Mouse (Mus musculus) G1E (cell line): ENCODE data around the gene Rhob. TPM values are rescaled to one million over a fixed set of nuclear protein-coding genes. Genes with fewer than 3 reads are reported as not detected.

Source experiments
- ATAC-seq: 2 replicates; pipeline ENCODE4 v1.8.0; 2016; ENCODE audit warnings: mild to moderate bottlenecking; ENCODE audit not compliant: insufficient number of reproducible peaks, poor library complexity, low FRiP score, severe bottlenecking; ENCODE audit errors: extremely low read depth
- DNase-seq: peaks from one replicate; pipeline ENCODE4 v3.0.0; 2012; ENCODE audit warnings: low spot score
- H3K27me3 ChIP-seq: 2 replicates; pipeline ENCODE4 v1.6.1; 2012; ENCODE audit warnings: mild to moderate bottlenecking, low read length, inconsistent platforms; ENCODE audit not compliant: insufficient read depth
- H3K36me3 ChIP-seq: replicated peaks from 2 replicates; pipeline ENCODE3; 2012; ENCODE audit warnings: mild to moderate bottlenecking, inconsistent platforms
- H3K4me1 ChIP-seq: 2 replicates; pipeline ENCODE4 v1.6.1; 2012; ENCODE audit warnings: low read depth, low read length, inconsistent platforms, mixed read lengths; ENCODE audit not compliant: insufficient read depth
- H3K4me3 ChIP-seq: 2 replicates; pipeline ENCODE4 v1.5.1; 2012; ENCODE audit warnings: low read depth, mild to moderate bottlenecking, inconsistent platforms, low read length, moderate library complexity, mixed read lengths
- H3K9me3 ChIP-seq: replicated peaks from 2 replicates; pipeline ENCODE4 v1.6.1; 2012; ENCODE audit warnings: inconsistent platforms
- CTCF ChIP-seq: IDR thresholded peaks from 2 replicates; pipeline ENCODE4 v1.5.1; 2012; ENCODE audit warnings: low read depth, low read length, inconsistent platforms, mixed read lengths
- GATA1 ChIP-seq: IDR thresholded peaks from 2 replicates; pipeline ENCODE4 v1.6.1; 2012; ENCODE audit warnings: borderline replicate concordance, low read length, inconsistent platforms, mixed read lengths
- GATA2 ChIP-seq: IDR thresholded peaks from 2 replicates; pipeline ENCODE4 v1.6.1; 2012; ENCODE audit warnings: low read depth, low read length, inconsistent platforms, borderline replicate concordance
- POLR2AphosphoS5 ChIP-seq: IDR thresholded peaks from 2 replicates; pipeline ENCODE4 v1.6.1; 2012; ENCODE audit warnings: low read depth, low read length, inconsistent platforms; ENCODE audit not compliant: insufficient replicate concordance
- TAL1 ChIP-seq: conservative IDR thresholded peaks from 2 replicates; pipeline ENCODE4 v1.6.1; 2012; ENCODE audit warnings: low read depth, low read length, inconsistent platforms, mixed read lengths
- polyA plus RNA-seq: library from polyadenylated mRNA; stranded (reverse); fragments of >175 nt; gene quantifications from 2 replicates; pipeline ENCODE4 v1.2.3, GENCODE M21; 2012
- total RNA-seq, 2 experiments: library from RNA; stranded (forward) in 1 of 2; stranded (reverse) in 1 of 2; fragments of 200-1000 nt in 1 of 2; fragments of >200 nt in 1 of 2; fragmentation: Nextera tagmentation in 1 of 2; gene quantifications; 2 replicates each; pipeline ENCODE4 v1.2.3; 2014 to 2017

Gene Rhob
- total and polyA plus RNA-seq, 3 experiments = 0.14 to 2.2 (median 0.27) TPM

DNA sequence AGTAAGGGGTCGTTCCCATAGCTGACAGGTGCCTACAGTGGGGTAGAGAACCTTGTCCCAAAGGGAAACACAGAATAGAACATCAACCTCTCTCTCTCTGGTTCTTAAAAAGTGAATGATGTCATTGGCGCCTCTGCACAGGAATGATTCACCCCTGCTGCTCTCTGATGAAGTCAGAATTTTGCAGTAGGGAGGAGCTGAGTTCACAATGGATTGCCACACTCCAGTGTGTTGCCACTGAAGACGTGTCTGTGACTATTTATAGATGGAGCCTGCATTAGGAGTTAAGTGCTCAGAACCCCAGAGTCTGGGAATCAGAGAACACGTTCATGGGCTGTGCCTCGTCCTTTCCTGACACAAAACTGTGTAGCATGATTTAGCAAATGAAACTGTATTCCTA lies 9.9 kb upstream of the Rhob start:
- no peak overlapping the region for H3K4me3 ChIP-seq
- DNase-seq (no peak), ATAC-seq (no peak)
- no peaks in the 10 kb centered on the region for H3K36me3 ChIP-seq
- no peaks in the 10 kb centered on the region for H3K9me3 ChIP-seq
- TF ChIP-seq CTCF (no peak), POLR2AphosphoS5 (no peak), GATA2 (no peak), GATA1 (no peak)
- peaks cover 21% of the 10 kb centered on the region for H3K27me3 ChIP-seq
- H3K4me1 ChIP-seq = no peaks in the 10 kb centered on the region

DNA sequence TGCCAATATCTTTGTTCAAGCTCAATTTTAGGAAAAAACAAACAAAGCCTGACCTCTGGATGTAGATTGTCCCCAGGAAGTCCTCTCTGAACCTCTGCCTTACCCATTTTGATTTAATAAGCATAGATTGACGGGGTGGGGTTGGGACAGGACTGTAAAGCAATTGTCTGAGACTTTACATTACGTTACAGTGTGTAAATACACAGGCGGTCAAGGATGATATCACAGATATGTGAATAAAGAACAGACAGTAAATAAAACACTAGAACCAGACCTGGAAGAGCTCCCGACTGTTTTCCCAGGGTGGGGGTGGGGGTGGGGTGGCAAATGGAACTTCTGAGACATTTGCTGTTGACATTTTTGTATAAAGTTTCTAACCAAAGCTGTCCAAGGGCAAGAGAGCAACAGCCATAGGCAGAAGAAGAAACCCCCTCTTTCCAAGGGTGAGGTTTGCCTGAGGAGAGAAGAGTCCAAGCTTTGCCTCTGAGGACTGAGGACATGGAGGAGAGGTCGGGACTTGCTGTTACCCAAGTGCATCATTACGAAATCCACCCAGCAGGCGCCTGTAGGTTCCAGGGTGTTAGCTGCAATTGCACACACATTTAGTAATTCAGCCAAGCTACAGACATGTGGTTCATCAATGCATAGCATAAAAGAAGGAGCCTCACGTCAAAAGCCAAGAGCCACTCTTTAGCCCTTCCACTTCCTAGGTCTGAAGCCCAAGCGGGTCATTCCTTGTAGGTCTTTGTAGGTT lies 7.3 kb upstream of the Rhob start:
- H3K4me3 ChIP-seq = no peak overlapping the region
- no peak for DNase-seq
- no peak for TF ChIP-seq GATA1
- TF ChIP-seq GATA2 = no peak
- no peak for TF ChIP-seq CTCF
- TF ChIP-seq POLR2AphosphoS5 = no peak
- no peak for TF ChIP-seq TAL1
- H3K36me3 ChIP-seq = no peaks in the 10 kb centered on the region
- ATAC-seq = no peak
- peaks cover 21% of the 10 kb centered on the region for H3K27me3 ChIP-seq
- H3K9me3 ChIP-seq = no peaks in the 10 kb centered on the region
- no peaks in the 10 kb centered on the region for H3K4me1 ChIP-seq

DNA sequence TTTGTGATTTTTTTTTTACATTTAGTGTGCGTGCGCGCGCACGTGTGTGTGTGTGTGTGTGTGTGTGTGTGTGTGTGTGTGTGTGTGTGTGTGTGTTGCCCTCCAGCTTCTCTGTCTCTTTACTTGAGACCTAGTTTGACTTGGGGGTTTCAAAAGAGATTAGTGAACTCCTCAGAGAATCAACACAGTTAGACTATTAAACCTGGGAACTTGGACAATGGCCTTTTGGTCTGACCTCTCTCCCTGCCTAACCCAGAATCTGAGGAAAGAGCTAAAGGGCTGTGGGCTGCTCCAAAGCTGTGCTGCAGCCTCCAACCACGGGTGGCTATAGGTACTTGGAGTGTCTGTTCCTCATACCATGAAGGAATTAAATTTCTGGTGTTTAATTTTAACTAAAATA lies 4.3 kb upstream of the Rhob start:
- TF ChIP-seq POLR2AphosphoS5 = no peak
- TF ChIP-seq GATA2 = no peak
- TF ChIP-seq TAL1 = no peak
- no peak for TF ChIP-seq CTCF
- TF ChIP-seq GATA1 = no peak
- Histone ChIP-seq H3K27me3 (peaks cover 18% of the 10 kb centered on the region), H3K4me3 (no peak overlapping the region), H3K36me3 (no peaks in the 10 kb centered on the region), H3K9me3 (peaks cover 10% of the 10 kb centered on the region), H3K4me1 (peaks cover 13% of the 10 kb centered on the region)
- ATAC-seq (no peak), DNase-seq (no peak)

DNA sequence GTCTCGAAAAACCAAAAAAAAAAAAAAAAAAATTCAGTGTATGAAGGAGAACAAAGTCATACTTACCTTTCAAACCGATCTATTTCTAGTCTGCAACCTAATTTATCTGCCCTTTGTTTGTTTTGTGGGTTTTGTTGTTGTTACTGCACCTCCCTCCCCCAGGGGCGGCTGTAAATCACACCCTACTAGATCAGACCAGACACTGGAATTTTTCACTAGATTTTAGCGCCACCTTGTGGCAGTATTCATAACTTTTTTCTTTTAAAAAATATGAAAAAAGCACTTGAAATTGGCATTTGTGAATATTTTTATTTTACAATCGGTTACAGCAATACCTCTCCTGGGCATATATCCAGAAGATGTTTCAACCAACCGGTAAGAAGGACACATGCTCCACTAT lies 2.7 kb upstream of the Rhob start:
- DNase-seq (no peak), ATAC-seq (no peak)
- no peaks in the 10 kb centered on the region for H3K36me3 ChIP-seq
- peaks cover 20% of the 10 kb centered on the region; the same call in 1 of the 2 replicates for H3K27me3 ChIP-seq
- peaks cover 13% of the 10 kb centered on the region for H3K4me1 ChIP-seq
- TF ChIP-seq POLR2AphosphoS5 (no peak), CTCF (no peak), GATA1 (no peak), TAL1 (no peak), GATA2 (no peak)
- peaks cover 15% of the 10 kb centered on the region for H3K9me3 ChIP-seq
- H3K4me3 ChIP-seq = no peak overlapping the region

DNA sequence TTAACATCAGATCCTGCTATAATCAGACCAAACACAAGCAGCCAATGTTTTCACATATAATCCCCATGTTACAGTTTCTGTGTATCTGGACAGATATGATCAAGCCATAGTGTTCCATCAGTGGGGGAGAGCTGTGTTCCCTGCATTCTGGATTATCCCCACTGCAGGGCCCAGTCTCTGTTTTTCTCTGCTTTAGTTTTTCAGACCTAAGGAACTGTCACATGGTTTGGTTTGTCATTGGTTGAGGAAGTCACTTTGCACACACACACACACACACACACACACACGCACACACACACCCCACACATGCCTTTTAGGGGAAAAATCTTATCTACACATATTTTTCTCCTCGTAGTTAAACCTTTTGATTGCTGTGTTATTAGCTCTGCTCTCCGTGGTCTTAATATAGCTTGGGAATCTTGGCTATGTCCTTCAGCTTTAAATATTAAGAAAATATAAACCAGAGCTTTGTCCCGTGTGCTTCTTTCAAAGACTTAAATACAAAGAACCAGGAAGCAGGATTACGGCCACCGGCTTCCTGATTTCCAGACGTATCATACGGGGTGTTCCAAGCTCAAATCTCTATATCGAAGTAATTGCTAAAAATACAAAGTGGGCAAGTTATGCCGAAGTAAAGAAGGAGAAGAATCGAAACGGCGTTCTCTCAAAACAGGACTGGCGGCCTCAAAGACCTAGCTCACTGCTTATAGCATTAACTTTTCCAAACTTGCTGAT lies 1.9 kb upstream of the Rhob start:
- ATAC-seq (no peak), DNase-seq (no peak)
- Histone ChIP-seq H3K4me3 (no peak overlapping the region), H3K9me3 (peaks cover 15% of the 10 kb centered on the region), H3K27me3 (peaks cover 17% of the 10 kb centered on the region; the same call in 1 of the 2 replicates), H3K36me3 (no peaks in the 10 kb centered on the region), H3K4me1 (peaks cover 13% of the 10 kb centered on the region)
- no peak for TF ChIP-seq TAL1
- TF ChIP-seq GATA2 = no peak
- TF ChIP-seq POLR2AphosphoS5 = no peak
- no peak for TF ChIP-seq GATA1
- no peak for TF ChIP-seq CTCF

DNA sequence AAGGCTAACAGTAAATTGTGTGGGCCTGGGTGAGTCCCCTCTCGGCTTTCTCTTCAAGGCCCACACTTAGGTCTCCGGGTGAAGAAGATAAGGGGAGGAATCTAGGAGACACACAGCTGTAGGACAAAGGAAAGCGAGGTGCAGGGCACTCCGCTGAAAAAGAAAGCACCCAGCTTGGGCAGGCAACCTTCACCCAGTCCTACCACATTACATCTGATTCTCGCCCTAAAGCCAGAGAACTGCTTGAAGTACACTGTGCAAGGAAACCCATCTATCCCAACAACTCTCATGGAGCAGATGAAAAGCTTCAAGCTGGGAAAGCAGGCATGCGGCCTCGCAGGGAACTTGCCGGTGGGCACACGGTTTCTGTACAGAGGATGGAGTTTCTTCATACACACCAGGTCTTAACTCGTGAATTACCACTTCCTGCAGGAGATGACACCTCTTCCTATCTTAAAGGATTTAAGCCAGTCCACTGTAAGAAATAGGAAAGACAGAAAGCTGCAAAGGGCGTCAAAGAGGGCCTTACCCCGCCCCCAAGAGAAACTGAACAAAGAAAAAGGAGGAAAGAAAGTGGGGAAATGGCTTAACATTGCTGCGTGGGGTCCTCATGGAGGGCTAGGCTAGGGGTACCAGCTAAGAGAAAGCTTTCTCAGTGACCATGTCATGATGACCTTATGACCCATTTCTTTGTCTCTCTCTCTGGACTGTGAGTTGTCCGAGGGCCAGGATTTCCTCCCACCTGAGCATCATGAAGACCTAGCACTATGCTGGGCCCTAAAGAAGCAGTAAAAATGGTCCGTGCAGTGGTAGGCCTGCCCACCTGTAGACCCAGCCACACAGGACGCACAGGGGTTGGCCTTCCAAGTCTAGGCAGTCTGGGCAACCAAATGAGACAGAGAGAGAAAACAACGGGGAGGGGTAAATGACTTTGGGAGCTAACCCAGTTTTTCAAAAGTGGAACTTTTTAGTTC lies 1.1 kb upstream of the Rhob start:
- TF ChIP-seq CTCF = no peak
- no peak for TF ChIP-seq POLR2AphosphoS5
- no peak for TF ChIP-seq GATA1
- no peak for TF ChIP-seq TAL1
- no peak for TF ChIP-seq GATA2
- no peak for ATAC-seq
- DNase-seq = no peak
- Histone ChIP-seq H3K36me3 (no peaks in the 10 kb centered on the region), H3K4me3 (peak overlapping the region; percentile 70; the same call in 1 of the 2 replicates), H3K27me3 (peaks cover 17% of the 10 kb centered on the region; the same call in 1 of the 2 replicates), H3K9me3 (peaks cover 15% of the 10 kb centered on the region), H3K4me1 (peaks cover 13% of the 10 kb centered on the region)
